Mouse (Mus musculus) layer of hippocampus, adult 2 months (tissue): ENCODE results near the gene Rps21. TPM values are rescaled to one million over a fixed set of nuclear protein-coding genes. Genes with fewer than 3 reads are reported as not detected.
A peak's percentile ranks its signal among the peaks of the same experiment; 100 is the strongest.

Source experiments
- DNase-seq, 2 experiments: peaks; one replicate each; pipeline ENCODE4 v3.0.0; 2022; ENCODE audit warnings: low spot score in 2 of 2
- H3K27ac ChIP-seq: fragments of 200-600 bp; 2 replicates; pipeline ENCODE4 v1.8.1; 2022
- H3K4me3 ChIP-seq: fragments of 200-600 bp; 2 replicates; pipeline ENCODE4 v1.8.1; 2022; ENCODE audit warnings: mild to moderate bottlenecking
- CTCF ChIP-seq: fragments of 200-600 bp; conservative IDR thresholded peaks from 2 replicates; pipeline ENCODE4 v1.8.1; 2022; ENCODE audit warnings: antibody characterized with exemption, mild to moderate bottlenecking, moderate library complexity
- total RNA-seq, 2 experiments: library from RNA; stranded (reverse); gene quantifications; 2 replicates each; pipeline ENCODE4 v1.2.3; 2021

Gene Rps21
- total RNA-seq, 2 experiments from 2014 or later, result 713 to 738 TPM

DNA sequence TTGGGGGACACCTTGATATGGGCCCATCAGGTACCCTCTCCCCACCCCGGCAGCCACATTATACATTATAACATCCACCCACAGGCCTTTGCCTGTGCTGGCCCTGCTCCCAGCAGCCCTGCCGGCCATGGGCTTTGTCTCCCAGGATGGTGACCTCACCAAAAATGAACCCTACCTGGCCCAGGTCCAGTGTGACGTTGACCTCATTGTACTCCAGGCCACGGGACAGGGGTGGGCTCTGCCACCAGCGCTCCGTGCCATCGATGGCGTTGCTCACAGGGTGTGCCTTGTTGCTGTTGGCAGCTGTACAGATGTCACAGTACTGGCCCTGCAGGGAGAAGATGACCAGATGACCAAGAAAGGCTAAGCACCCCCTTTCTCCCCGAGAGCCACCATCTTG, 36.1 kb upstream of the Rps21 start:
- DNase-seq, result no peak
- TF ChIP-seq CTCF, result no peak
- Histone ChIP-seq H3K27ac (no peak overlapping the region), H3K4me3 (no peak overlapping the region)

DNA sequence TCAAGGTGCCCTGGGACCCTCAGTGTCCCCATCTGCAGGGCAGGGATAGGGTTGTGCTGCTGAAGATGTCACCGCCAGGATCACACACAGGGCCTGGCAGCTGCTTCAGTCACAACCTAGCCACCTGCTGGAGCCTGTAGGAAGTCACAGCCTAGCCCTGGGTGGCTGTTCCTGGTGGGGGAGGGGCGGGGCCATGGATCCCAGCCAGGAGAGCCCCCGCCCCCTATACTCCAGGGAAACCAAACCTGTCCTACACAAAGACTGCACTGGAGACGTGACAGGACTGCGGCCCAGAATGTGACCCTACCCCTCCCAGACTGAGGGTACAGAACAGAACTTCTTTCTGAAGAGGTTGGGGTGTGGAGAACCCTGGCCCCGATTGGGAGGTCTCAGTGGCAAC, 34.9 kb upstream of the Rps21 start:
- Histone ChIP-seq H3K27ac (no peak overlapping the region), H3K4me3 (no peak overlapping the region)
- no peak for DNase-seq
- peak; percentile 61 for TF ChIP-seq CTCF

DNA sequence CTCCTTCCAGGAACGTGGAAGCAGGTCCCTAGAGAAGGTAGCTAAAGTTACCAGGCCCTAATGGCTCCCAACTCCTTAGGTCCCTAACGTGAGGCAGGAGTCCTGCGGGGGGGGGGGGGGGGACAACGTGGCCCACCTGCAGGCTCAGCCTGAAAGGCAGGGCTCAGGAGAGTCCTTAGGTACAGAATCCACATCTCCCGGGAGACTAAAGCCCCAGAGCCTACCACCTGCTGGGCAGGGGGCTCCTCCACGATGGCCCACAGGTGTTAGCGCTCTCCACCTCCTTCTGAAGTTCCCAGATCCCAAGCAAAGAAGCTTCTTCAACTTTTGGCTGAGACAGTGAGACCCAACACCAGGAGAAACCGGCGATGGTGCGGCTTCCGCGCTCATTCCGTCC, 32.5 kb upstream of the Rps21 start:
- Histone ChIP-seq H3K27ac (no peak overlapping the region), H3K4me3 (peak overlapping the region; percentile 80)
- no peak for TF ChIP-seq CTCF
- DNase-seq, result no peak

DNA sequence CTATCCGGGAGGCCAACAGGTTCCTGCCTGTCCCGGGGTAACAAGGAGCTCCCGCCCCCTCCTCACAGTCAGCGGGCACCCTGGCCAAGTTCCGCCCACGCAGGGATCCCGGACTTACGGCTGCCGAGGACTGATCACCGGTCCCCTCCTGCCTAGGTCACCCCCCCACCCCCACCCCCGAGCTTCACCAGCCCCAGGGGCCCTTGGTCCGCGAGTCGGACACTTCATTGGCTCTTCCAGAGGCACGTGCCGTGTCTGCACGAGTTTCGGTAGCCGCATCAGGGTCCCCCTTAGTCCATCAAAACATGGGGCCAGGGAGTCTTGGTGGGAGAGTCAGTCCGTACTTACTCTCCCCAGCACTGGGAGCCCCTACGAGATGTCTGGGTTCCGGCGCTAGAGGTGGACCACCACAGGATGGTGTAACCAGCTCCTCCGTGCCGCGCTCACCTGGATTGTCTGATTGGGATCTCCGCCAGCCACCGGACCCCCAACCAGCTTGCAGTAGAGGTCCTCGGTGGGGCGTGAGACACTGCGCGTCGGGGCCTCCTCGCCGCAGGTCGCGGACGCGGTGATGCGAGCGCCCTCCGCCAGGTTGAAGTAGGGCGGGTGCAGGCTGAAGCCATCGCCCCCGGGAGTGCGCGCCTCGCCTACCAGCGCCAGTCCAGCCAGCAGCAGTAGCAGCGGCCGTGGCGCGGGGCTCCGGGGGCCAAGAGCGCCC, 32.0 kb upstream of the Rps21 start:
- no peak for DNase-seq
- no peak for TF ChIP-seq CTCF
- Histone ChIP-seq H3K4me3 (peak overlapping the region; percentile 80), H3K27ac (peak overlapping the region; percentile 61)

DNA sequence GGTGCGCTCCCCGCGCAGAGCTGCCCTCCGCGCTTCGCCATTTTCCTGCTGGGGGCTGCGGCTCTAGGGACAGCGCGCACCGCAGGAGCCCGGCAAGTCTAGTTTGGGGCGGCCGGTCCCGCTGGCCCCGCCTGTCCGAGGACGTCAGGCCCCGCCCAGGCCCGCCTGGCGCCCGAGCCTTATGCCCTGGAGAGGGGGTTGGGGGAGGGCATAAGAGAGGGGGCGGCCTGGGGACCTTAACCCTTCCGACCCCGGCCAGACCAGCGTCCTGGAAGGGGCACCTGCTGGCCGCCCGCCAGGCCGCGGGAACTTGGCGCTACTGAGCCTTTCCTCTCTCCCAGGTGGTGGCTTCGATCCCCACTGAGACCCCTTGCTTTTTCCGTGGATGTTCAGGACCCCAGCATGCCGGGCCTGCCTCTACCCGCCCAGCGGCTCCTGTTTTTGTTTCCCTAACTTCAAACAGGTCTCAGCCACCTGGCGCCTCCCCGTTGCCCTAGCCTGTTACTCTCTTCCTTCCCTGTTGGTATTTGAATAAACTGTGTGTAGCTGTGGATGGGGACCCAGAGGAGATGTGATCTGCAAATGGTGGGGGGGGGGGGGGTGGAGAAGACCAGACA, 31.3 kb upstream of the Rps21 start, which contains the start of gene Lama5:
Gene Lama5 (minus strand): TSS at position 98 of the 617 bp plus-strand sequence.
- H3K27ac ChIP-seq, result peak within 1 kb of the TSS; percentile 61
- TF ChIP-seq CTCF, result no peak
- DNase-seq, result no peak

DNA sequence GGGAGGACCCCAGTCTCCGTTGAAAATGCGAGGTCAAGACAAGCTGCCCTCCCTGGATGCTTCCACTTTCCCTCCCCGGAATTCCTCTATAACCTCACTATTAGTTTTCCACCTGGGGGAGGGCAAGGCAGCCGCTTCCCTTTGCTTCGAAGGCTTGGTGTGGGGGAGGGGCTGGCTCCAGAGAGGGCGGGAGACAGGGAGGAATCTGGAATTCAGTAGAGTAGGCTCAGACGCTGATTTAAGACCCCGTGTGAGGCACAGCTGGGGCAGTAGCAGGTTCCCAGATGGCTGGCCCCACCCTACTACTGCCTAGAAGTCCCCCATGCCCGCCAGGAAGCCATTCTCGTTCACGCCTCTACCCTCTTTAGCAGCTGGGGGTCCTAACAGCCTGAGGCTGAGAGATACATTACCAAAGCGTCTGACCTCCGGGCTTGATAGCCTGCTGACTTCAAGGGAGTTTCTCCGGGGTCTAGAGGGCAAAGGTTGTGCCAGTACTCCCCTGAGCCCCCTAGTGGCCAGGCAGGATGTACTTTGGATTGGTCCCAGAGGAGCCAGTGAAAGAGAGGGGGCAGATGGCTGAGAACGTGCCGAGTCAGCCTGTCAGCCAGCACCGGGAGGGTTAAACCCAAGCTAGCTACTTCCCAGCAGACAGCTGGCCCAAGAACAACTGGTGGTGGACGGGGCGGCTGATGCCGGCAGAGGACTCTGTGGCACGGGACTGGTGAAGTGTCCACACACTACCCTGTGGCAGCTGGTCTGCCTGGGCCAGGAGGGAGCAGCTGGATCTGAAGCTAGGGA, 29.7 kb upstream of the Rps21 start:
- peak; percentile 82 for TF ChIP-seq CTCF
- peak overlapping the region; percentile 28; the same call in 1 of the 2 replicates for H3K4me3 ChIP-seq
- H3K27ac ChIP-seq, result no peak overlapping the region; the same call in 1 of the 2 replicates
- peak in 1 of 2 experiments; percentile 33 for DNase-seq

More for the DNA sequence above, 31.3 kb upstream of the Rps21 start, which contains the start of gene Lama5:
- peak within 1 kb of the TSS; percentile 80 for H3K4me3 ChIP-seq

DNA sequence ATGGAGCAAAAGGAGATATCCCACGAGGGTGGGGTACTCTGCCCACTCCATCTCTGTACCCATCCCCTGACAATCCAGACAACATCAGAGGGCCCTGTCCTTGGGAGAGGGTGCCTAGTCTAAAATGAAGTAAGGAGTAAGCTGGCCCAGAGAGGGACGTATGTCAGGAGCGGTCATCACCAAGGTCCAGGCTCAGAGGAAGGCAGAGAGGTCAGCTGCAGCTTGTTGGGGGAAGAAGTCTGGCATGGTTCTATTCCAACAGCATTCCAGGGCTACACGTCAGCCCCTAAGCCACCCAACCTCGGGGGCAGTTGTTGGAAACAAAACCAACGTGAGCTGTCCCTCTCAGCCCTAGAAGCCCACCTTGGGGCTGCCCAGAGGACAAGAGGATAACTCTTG, 29.1 kb upstream of the Rps21 start:
- no peak overlapping the region for H3K4me3 ChIP-seq
- H3K27ac ChIP-seq, result no peak overlapping the region

DNA sequence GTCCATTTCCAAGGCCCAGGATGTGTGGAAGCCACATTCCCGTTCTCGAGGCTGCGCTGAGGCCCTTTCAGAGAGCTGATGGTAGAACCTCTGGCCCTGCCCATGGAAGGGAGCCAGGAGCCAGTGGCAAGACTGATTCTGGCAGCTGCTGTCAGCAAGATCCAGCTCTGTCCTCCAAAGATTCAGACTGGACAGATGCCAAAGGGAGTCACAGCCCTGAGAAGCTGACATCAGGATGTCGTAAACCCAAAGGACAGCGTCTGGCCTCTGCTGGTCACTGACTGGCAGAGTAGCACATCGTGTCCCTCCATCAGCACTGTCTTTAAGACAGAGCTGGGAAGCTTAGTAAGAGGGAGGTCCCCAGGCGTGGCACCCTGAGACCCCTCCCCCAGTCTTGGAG, 28.6 kb upstream of the Rps21 start:
- DNase-seq, result no peak
- no peak overlapping the region for H3K4me3 ChIP-seq
- TF ChIP-seq CTCF, result no peak

More for the DNA sequence above, 29.1 kb upstream of the Rps21 start:
- DNase-seq, result no peak
- TF ChIP-seq CTCF, result no peak

DNA sequence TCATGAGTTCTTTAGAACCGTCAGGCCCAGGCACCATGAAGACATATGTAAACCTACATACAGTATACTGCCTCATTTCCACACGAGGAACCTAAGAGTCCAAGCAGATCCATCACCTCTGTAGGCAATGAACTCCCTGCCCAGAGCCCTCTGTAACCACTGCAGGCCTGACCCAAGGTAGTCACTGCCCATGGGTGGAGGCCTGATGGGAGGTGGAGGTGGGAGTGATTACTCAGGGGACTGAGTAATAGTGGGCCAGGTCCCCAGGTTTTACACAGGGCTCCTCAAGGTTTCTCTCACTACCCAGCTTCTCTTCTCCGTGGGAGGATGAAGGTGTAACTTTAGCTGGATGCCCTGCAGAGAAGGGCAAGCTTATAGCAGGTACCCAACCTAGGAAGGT, 28.0 kb upstream of the Rps21 start:
- Histone ChIP-seq H3K27ac (no peak overlapping the region), H3K4me3 (no peak overlapping the region)
- no peak for DNase-seq
- no peak for TF ChIP-seq CTCF

More for the DNA sequence above, 28.6 kb upstream of the Rps21 start:
- H3K27ac ChIP-seq, result no peak overlapping the region

DNA sequence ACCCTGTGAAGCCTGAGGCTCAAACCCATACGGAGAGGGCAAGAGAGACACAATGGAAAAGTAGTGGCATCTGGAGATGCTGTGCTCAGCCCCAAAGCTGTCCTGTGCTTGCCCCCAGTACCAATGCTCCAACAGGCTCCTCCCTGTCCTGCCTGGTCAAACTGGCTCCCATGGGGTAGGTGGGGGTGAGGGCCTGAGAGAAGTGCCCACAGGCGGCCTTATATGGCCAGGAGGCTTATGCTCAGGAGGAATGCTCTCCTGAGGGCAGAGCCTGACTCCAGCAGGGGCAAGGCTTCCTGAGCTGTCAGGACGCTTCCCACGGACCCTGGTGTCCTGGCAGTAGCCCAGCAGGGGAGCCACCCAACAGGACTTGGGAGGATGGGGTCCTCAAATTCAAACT, 26.7 kb upstream of the Rps21 start:
- Histone ChIP-seq H3K4me3 (no peak overlapping the region), H3K27ac (no peak overlapping the region)
- TF ChIP-seq CTCF, result no peak
- DNase-seq, result no peak

DNA sequence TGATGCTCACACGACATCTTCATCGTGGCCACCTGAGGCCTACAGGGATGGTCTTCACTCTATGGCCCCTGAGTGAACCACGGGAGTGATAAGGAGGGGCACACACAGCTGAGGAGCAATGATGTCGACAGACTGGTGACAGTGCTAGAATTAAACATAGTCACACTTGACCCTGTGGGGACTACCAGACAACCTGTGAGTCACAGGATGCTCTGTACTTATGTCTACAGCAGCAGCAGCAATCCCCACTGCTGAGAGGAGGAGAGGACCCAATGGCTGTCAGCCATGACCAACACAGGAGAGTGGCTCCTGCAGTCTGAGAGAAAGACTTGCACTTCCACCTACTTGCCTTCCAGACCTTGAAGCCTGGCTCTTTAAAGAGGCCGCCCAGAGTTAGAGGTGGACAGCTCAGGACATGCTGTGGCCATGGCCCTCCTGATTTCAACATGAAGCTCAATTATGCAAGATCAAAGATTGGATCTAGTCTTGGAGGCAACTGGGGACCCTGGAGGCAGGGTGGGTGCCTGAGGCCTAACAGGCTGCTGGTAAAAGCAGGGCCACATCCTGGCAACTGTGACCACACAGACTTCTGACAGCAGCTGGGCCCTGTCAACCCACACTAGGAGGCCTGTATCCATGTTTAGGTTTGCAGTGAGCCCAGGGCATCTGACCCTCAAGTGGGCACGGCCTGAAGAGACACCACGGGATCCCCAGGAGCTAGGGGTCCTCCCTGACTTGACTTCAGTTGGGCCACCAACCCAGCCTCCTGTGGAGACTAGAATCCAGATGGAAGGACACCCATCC, 23.9 kb upstream of the Rps21 start:
- no peak for TF ChIP-seq CTCF
- Histone ChIP-seq H3K4me3 (no peak overlapping the region), H3K27ac (no peak overlapping the region)
- no peak for DNase-seq

DNA sequence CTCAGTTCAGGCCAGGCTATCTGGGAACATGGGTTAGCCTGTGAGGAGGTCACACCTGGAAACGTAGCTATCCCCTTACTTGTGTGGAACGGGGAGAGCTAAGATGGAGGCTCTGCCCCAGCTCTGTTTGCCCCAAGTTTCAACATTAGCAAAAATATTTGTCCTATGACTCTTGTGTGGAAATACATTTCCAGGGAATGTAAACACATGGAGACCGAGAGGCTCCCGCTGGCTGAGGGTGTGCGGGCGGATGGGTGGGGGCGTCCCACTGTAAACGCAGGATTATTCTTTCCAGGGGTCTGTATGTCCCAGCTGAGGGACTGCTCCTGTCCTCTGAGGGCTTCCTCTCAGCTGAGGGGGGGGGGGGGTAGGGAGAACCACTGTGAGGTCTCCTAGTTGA, 22.8 kb upstream of the Rps21 start:
- Histone ChIP-seq H3K27ac (no peak overlapping the region), H3K4me3 (no peak overlapping the region)
- DNase-seq, result no peak
- TF ChIP-seq CTCF, result no peak

DNA sequence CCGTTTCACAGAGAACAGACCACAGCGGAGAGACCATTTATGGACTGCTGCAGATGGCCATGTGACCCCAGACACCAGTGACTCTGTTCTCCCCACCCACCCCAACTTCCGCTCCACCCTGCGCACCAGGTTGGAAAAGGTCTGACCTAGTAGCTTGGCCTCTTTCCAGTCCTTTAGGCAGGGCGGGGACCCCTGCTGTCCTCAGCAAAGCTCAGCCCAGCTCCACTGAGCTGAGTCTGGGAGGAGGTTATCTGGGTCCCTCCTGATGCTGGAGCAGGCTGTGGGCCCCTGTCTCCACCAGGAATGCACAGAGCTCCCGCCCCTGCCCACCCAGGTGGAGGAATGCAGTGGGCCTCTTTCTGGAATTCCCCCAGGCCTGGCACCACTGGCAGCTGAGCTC, 22.2 kb upstream of the Rps21 start:
- Histone ChIP-seq H3K4me3 (no peak overlapping the region), H3K27ac (no peak overlapping the region)
- DNase-seq, result no peak
- no peak for TF ChIP-seq CTCF
